Mouse (Mus musculus) Patski (cell line): Measurements from ENCODE around the gene Wnt1. TPM values are rescaled to one million over a fixed set of nuclear protein-coding genes. Genes with fewer than 3 reads are reported as not detected.
"Not testable (repeated sequence)": the region's sequence is repeated elsewhere in the genome, so short reads cannot be mapped to it uniquely, and the experiment has no call there.

ENCODE experiments used
- ATAC-seq: fragments of 100-300 bp; one replicate; pipeline ENCODE4 v1.8.0; 2021
- CTCF ChIA-PET: fragments of 350-600 bp; sonication (Branson Sonifier 250); formaldehyde crosslinking; loops from one replicate; lab custom pipeline; 2022; ENCODE audit warnings: inconsistent platforms; lab: Charles Lee
- POLR2A ChIA-PET: fragments of 350-600 bp; sonication (Branson Sonifier 250); formaldehyde crosslinking; loops from one replicate; lab custom pipeline; 2022; ENCODE audit warnings: antibody characterized with exemption, inconsistent platforms; lab: Charles Lee
- DNase-seq: peaks from one replicate; pipeline ENCODE4 v3.0.0-alpha.2; 2011; ENCODE audit warnings: low read depth, low spot score
- H3K27me3 ChIP-seq: fragments of 371-371 bp; one replicate; pipeline ENCODE4 v1.5.1; 2021
- CTCF ChIP-seq: fragments of 100-300 bp; IDR thresholded peaks from one replicate; pipeline ENCODE4 v1.5.1; 2021
- in situ Hi-C: fragments of 300-500 bp; cut with MboI; formaldehyde crosslinking; loops from 3 replicates; pipeline ENCODE4 v1.11.1; 2018; ENCODE audit warnings: low pct_unique_long_range_greater_than_20kb, mixed read lengths
- polyA plus RNA-seq: library from polyadenylated mRNA; unstranded; gene quantifications from one replicate; pipeline ENCODE4 v1.2.3, GENCODE M21; 2021

Gene Wnt1
- polyA plus RNA-seq, 1 experiment from 2014 or later: not detected

GRCm38 (mm10) chr15:98802926-98803325, 13.3 kb downstream of the Wnt1 start:
- no peak for TF ChIP-seq CTCF
- in situ Hi-C loops: no loop called here
- peaks cover 16% of the 10 kb centered on the region for H3K27me3 ChIP-seq
- DNase-seq (no peak), ATAC-seq (no peak)
- ChIA-PET POLR2A (no interaction called here), CTCF (interaction anchor here (1.5 kb wide), 1 partner anchor 9 kb away, joined by 4 read pairs; no protein-coding TSS in a partner anchor)

- in situ Hi-C loops: no loop called here
- no peak for TF ChIP-seq CTCF
- ATAC-seq (peak; percentile 33), DNase-seq (no peak)
- ChIA-PET POLR2A (no interaction called here), CTCF (interaction anchor here (0.7 kb wide), 1 partner anchor 11 kb away, joined by 3 read pairs; no protein-coding TSS in a partner anchor)
- H3K27me3 ChIP-seq: peaks cover 12% of the 10 kb centered on the region
Observed at GRCm38 (mm10) chr15:98804054-98804453, 14.4 kb downstream of the Wnt1 start.

DNA sequence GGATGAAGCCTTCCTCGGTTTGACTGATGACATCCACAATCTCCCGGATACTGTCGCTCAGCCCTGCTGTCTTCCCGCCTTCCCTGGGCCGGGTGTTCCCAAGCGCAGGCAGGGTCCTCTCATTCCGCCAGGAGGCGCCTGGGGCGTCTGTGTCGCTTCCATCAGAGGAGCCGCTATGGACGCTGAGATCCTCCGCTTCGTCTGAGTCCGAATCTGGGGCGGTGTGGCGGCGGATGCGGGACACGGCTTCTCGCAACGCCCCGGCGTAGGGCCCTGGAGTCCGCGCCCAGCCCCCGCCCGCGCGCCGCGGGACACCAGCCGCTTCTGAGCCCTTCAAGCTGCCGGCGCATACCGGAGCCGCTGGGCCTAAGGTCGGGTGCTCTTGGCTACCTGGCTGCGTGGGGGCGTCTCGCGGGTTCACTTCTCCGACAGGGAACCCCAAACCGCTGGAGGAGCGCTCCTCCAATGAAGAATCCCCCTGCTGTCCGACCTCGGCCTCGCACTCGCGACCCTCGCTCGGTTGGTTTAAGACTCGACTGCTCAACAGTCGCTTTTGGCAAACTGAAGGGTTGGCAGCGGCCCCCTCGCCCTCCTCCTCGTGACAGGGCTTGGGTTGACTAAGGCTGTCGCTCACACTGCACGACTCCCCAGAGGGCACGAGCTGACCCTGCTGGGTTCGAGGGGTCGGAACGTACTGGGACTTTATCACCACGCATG, 15.8 kb downstream of the Wnt1 start:
- in situ Hi-C loops: no loop called here
- ATAC-seq: no peak
- DNase-seq: no peak
- H3K27me3 ChIP-seq: peaks cover 12% of the 10 kb centered on the region
- ChIA-PET POLR2A (no interaction called here), CTCF (no interaction called here)
- TF ChIP-seq CTCF: no peak

DNA sequence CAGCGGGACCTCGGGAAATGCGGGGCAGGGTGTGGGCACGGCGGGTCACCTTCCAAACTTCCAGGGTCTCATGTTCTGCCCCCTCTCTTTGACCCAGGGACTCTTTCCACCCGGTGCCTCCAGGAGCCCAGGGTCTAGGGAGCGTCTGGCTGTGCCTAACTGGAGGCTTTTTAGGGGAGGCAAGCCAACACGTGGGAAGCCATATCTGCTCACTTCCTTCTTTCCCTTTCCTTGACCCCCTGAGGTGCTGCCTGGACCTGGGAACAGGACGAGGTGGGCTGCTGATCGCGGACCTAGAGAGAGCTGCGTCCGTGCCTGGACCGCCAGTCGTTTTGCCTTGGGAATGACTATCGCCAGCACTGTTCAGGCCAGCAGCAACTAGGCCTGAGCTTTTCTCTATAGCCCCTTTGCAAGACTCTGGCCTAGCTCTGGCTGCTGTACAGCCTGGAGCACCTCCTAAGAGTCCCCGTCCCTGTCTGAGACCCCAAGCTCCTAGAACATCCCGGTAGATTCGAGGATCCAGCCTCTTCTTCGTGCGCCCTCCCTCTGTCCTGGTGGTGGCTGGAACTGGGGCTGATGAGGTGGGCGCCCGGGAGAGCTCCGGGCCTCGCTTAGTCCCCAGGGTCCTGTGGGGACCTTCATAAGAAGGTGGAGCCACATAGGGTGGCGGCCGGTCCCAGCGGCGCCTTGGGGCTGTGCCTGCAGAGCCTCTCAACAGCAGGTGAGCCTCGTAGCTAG, 16.6 kb downstream of the Wnt1 start:
- POLR2A ChIA-PET: no interaction called here
- ATAC-seq (no peak), DNase-seq (no peak)
- no peak for TF ChIP-seq CTCF
- in situ Hi-C loops: no loop called here
- CTCF ChIA-PET: no interaction called here
- peaks cover 10% of the 10 kb centered on the region for H3K27me3 ChIP-seq

DNA sequence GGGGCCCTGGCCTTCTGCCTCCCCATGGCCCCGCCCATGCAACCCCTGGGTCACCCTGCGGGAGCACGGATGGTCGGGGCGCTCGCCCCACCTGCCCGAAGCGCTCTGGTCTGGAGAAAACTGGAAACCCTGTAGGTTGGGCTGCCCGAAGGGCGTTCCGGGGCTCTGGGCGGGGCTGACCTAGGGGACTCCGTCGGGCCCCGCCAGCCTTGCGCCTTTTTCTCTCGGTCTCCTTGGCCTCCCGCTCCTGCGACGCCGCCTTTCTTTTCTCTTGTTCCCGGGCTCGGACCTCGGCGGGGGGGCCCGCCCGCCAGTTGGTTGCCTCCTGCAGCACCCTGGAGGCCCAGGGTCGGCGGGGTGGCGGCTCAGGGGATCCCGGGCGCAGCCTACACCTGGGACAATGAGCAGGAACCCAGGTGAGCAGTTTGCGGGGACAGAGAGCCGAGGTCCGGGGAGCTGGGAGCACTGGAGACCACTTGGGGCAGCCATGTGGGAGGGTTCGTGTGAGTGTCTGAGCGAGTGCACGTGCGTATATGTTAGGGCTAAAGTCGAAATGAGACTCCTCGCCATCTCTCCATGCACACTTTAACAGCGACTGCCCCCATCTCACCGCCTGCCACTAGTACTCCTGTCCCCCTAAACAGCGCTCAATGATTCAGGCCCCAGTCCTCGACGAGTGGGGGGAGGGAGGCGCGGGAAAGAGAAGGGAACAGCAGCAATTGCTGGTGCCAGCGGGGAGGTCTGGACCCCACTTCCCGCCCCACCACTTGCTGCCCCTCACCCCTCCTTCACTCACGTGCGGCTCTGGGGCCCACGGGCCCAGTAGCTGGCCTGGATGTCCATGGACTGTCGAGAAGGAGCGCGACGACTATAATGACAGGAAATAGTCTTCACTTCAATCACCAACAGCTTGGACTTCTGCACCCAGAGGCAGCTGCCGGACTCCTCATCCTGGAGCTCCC, 17.4 kb downstream of the Wnt1 start:
- peaks cover 7% of the 10 kb centered on the region for H3K27me3 ChIP-seq
- no peak for ATAC-seq
- TF ChIP-seq CTCF: no peak
- POLR2A ChIA-PET: no interaction called here
- CTCF ChIA-PET: interaction anchor here (2.3 kb wide), 1 partner anchor 18 kb away, joined by 6 read pairs; no protein-coding TSS in a partner anchor
- in situ Hi-C loops: no loop called here
- DNase-seq: no peak

DNA sequence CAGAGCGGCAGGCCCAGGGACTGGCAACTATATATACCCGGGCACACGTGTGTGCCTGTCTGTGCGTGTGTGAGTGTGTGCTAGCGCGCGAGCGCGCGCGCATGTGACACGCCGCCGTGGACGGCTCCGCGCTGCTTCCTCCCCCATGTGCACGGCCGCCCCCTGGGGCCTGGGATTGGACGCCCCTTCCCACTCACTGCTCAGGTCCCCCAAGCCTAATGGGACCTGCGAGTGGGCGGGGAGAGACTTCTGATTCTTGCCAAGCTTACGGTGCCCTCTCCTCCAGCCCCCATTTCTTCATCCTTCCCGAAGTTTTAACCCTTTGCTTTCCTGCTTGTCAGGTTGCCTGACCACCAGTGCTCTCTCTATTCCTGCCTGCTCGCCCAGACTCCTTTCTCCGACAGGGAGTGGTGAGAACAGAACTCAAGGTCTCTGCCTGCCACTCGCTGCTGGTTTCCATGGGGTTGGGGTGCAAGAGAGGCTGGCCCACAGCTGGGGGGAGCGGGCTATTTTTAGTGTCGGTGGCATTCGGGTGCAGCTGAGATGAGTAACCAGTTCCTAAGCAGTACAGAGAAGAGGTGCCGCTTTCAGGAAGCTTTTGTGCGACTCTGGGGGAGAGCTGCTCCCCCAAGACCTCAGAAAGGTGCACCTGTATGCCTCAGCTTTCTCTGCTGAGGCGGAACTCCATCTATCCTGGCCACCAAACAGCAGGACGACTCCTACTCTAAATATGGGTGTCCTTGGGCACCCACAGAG, 18.4 kb downstream of the Wnt1 start:
- no peak for TF ChIP-seq CTCF
- ATAC-seq (no peak), DNase-seq (no peak)
- H3K27me3 ChIP-seq: peaks cover 7% of the 10 kb centered on the region
- in situ Hi-C loops: no loop called here
- ChIA-PET POLR2A (interaction anchor here (0.6 kb wide), 1 partner anchor 13 kb away, joined by 4 read pairs; no protein-coding TSS in a partner anchor), CTCF (interaction anchor here (1.0 to 2.3 kb wide), 2 partner anchors 17 to 19 kb away, joined by 3 to 6 read pairs; no protein-coding TSS in a partner anchor)

- DNase-seq: no peak
- no peak for ATAC-seq
- in situ Hi-C loops: no loop called here
- ChIA-PET POLR2A (interaction anchor here (0.6 to 0.7 kb wide), 2 partner anchors 12 to 115 kb away, joined by 3 to 4 read pairs; no protein-coding TSS in a partner anchor), CTCF (interaction anchor here (1.0 to 2.3 kb wide), 2 partner anchors 16 to 20 kb away, joined by 3 to 6 read pairs; no protein-coding TSS in a partner anchor)
- TF ChIP-seq CTCF: no peak
- H3K27me3 ChIP-seq: peaks cover 7% of the 10 kb centered on the region
Observed at GRCm38 (mm10) chr15:98808651-98809134, 19.0 kb downstream of the Wnt1 start.

DNA sequence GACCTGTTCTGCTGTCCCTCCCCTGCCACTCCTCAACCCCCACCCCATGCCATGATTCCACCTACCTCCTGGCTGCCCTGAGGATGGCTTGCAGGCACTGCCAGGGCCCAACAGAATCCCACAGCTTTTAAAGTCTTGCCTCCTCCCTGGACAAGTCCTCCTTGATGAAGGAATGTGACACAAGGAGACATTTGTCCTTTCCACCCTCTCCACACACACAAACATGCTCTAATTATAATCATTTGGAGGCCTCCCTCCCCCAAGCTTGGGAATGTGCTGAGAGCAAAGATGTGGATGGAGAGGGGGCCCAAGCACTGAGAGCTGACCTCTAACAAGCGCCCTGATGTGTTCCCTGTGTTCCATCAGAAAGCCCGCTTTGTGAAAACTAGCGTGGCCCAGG, 19.7 kb downstream of the Wnt1 start, which contains the start of gene Ddn:
Gene Ddn (minus strand): TSS at position 101 of the 400 bp plus-strand sequence.
- POLR2A ChIA-PET: interaction anchor here (0.7 to 2.0 kb wide), 2 partner anchors 12 to 116 kb away, joined by 3 to 4 read pairs; no protein-coding TSS in a partner anchor
- in situ Hi-C loops: no loop called here
- H3K27me3 ChIP-seq: peaks cover 7% of the 10 kb centered on the region
- no peak for ATAC-seq
- CTCF ChIA-PET: interaction anchor here (2.3 kb wide), 1 partner anchor 21 kb away, joined by 6 read pairs; no protein-coding TSS in a partner anchor
- TF ChIP-seq CTCF: no peak
- no peak for DNase-seq

DNA sequence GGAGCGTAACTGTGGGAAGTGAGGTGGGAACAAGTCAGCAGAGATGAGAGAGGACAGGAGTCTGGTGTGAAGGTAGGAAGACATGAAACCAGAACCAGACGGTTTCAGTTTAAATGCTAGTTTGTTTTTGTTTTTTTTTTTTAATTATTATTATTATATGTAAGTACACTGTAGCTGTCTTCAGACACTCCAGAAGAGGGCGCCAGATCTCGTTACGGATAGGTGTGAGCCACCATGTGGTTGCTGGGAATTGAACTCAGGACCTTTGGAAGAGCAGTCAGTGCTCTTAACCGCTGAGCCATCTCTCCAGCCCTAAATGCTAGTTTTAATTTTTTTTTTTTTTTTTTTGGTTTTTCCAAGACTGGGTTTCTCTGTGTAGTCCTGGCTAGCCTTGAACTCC, 20.6 kb downstream of the Wnt1 start:
- DNase-seq, ATAC-seq, H3K27me3 ChIP-seq, in situ Hi-C loops: not testable (repeated sequence)
- ChIA-PET CTCF (interaction anchor here (1.3 kb wide), 1 partner anchor 11 kb away, joined by 4 read pairs; no protein-coding TSS in a partner anchor), POLR2A (interaction anchor here (2.0 kb wide), 1 partner anchor 12 kb away, joined by 4 read pairs; no protein-coding TSS in a partner anchor)
